Mouse (Mus musculus) spleen, postnatal 36 days (tissue): ENCODE results near the gene Ryr2.
"Not testable (repeated sequence)": the region's sequence is repeated elsewhere in the genome, so short reads cannot be mapped to it uniquely, and the experiment has no call there.

Experiments
- DNase-seq, 2 experiments: peaks; one replicate each; pipeline ENCODE4 v3.0.0; 2022; ENCODE audit warnings: low spot score in 2 of 2, mixed read lengths in 1 of 2

Gene Ryr2

GRCm38 (mm10) chr13:11549136-11549535, 557.6 kb downstream of the Ryr2 start:
- DNase-seq = not testable (repeated sequence)

- DNase-seq = no peak
Observed at GRCm38 (mm10) chr13:11545841-11546240, 560.9 kb downstream of the Ryr2 start.

- no peak for DNase-seq
Observed at GRCm38 (mm10) chr13:11542546-11542945, 564.2 kb downstream of the Ryr2 start.

- no peak for DNase-seq
Observed at GRCm38 (mm10) chr13:11536851-11537250, 569.9 kb downstream of the Ryr2 start.

GRCm38 (mm10) chr13:11535874-11536273, 570.9 kb downstream of the Ryr2 start:
- DNase-seq = no peak

- DNase-seq = no peak
Observed at GRCm38 (mm10) chr13:11533265-11533664, 573.5 kb downstream of the Ryr2 start.

- DNase-seq = no peak
Observed at GRCm38 (mm10) chr13:11532014-11532890, 574.5 kb downstream of the Ryr2 start.

- no peak for DNase-seq
Observed at GRCm38 (mm10) chr13:11523612-11524011, 583.1 kb downstream of the Ryr2 start.

- DNase-seq = no peak
Observed at GRCm38 (mm10) chr13:11520765-11521164, 586.0 kb downstream of the Ryr2 start.

GRCm38 (mm10) chr13:11511540-11512177, 595.1 kb downstream of the Ryr2 start:
- DNase-seq = no peak
